Mouse (Mus musculus): ENCODE results near the gene Tgfbi. TPM values are rescaled to one million over a fixed set of nuclear protein-coding genes. Genes with fewer than 3 reads are reported as not detected.
A peak's percentile ranks its signal among the peaks of the same experiment; 100 is the strongest.

Tgfbi gene
- polyA plus RNA-seq, 1 experiment from 2014 or later: 15.3 TPM

- H3K27ac ChIP-seq (replicated peaks): no peak overlapping the region
- H3K4me3 ChIP-seq: no peak overlapping the region
- WGBS: 83% methylated on average over 9 of the region's 9 CpGs
- H3K4me2 ChIP-seq: no peak overlapping the region
- no peaks in the 10 kb centered on the region for H3K9me3 ChIP-seq
- H3K4me1 ChIP-seq (replicated peaks): peaks cover 27% of the 10 kb centered on the region
- no peaks in the 10 kb centered on the region for H3K36me3 ChIP-seq
- no peak overlapping the region for H3K9ac ChIP-seq
- H3K27me3 ChIP-seq: peaks cover 12% of the 10 kb centered on the region
- ATAC-seq (ENCODE audit: low read depth): no peak
These were observed 6.5 kb downstream of the Tgfbi start for GRCm38 (mm10) chr13:56615864-56616263.

- no peak for ATAC-seq (ENCODE audit: low read depth)
- no peaks in the 10 kb centered on the region for H3K36me3 ChIP-seq
- peaks cover 24% of the 10 kb centered on the region for H3K4me1 ChIP-seq (replicated peaks)
- H3K9ac ChIP-seq: no peak overlapping the region
- H3K4me2 ChIP-seq: no peak overlapping the region
- H3K27me3 ChIP-seq: peaks cover 7% of the 10 kb centered on the region
- no peaks in the 10 kb centered on the region for H3K9me3 ChIP-seq
- WGBS: 62% methylated on average over 7 of the region's 7 CpGs
- no peak overlapping the region for H3K4me3 ChIP-seq
- H3K27ac ChIP-seq (replicated peaks): no peak overlapping the region
These were observed 7.1 kb downstream of the Tgfbi start for GRCm38 (mm10) chr13:56616386-56616785.

DNA sequence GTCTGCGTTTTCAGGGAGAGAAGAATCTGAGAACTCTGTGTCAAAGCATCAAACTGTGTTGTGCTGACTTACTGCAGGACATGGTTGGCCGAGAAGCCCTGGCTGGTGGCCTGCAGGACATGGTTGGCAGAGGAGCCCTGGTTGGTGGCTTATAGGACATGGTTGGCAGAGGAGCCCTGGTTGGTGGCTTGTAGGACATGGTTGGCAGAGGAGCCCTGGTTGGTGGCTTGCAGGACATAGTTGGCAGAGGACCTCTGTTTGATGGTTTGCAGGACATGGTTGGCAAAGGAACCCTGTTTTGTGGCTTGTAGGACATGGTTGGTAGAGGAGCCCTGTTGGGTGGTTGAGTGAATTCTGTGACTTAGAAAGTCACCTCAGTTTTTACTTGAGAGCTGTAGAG, 7.9 kb downstream of the Tgfbi start:
- peaks cover 23% of the 10 kb centered on the region for H3K4me1 ChIP-seq (replicated peaks)
- no peak for ATAC-seq (ENCODE audit: low read depth)
- H3K36me3 ChIP-seq: no peaks in the 10 kb centered on the region
- 89% methylated on average over 2 of the region's 2 CpGs for WGBS
- H3K4me2 ChIP-seq: no peak overlapping the region
- H3K9ac ChIP-seq: no peak overlapping the region
- H3K9me3 ChIP-seq: no peaks in the 10 kb centered on the region
- H3K4me3 ChIP-seq: no peak overlapping the region
- H3K27ac ChIP-seq (replicated peaks): no peak overlapping the region
- H3K27me3 ChIP-seq: no peaks in the 10 kb centered on the region

- H3K9ac ChIP-seq: no peak overlapping the region
- H3K4me1 ChIP-seq (replicated peaks): 0 out of 2 replicates have a peak, but pooled peaks cover 11% of the 10 kb centered on the region
- WGBS: 55% methylated on average over 8 of the region's 8 CpGs
- H3K27ac ChIP-seq (replicated peaks): no peak overlapping the region
- no peak overlapping the region for H3K4me2 ChIP-seq
- no peaks in the 10 kb centered on the region for H3K27me3 ChIP-seq
- no peak overlapping the region for H3K4me3 ChIP-seq
- H3K9me3 ChIP-seq: no peaks in the 10 kb centered on the region
- no peaks in the 10 kb centered on the region for H3K36me3 ChIP-seq
- ATAC-seq (ENCODE audit: low read depth): no peak
These were observed 13.0 kb downstream of the Tgfbi start for GRCm38 (mm10) chr13:56622201-56622757.

GRCm38 (mm10) chr13:56626524-56626923, 17.2 kb downstream of the Tgfbi start:
- Histone ChIP-seq H3K4me2 (no peak overlapping the region), H3K27me3 (no peaks in the 10 kb centered on the region), H3K4me3 (no peak overlapping the region), H3K9me3 (no peaks in the 10 kb centered on the region), H3K36me3 (no peaks in the 10 kb centered on the region), H3K27ac (replicated peaks) (no peak overlapping the region), H3K9ac (no peak overlapping the region), H3K4me1 (replicated peaks) (0 out of 2 replicates have a peak, but pooled peaks cover 11% of the 10 kb centered on the region)
- 89% methylated on average over 6 of the region's 6 CpGs for WGBS
- ATAC-seq (ENCODE audit: low read depth): no peak

DNA sequence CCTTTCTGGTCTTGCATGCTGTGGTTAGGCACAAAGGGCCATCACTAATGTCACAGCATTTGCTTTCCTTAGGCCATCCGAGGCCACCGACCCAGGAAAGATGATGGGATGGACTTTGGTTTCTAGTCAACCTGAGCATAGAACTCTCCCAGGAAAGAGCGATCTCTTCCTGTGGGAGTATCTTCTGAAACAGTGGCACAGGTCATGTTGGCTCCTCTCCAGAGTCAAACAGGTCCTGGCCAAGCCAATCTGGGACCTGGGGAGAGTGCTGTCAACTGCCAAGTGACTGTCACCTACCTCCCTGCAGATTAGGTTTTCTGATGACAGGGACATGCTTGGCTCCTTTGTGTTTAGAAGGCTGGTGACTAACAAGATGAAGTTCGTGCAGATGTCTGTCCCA, 20.8 kb downstream of the Tgfbi start:
- ATAC-seq (ENCODE audit: low read depth): no peak
- WGBS: 86% methylated on average over 4 of the region's 4 CpGs

GRCm38 (mm10) chr13:56630552-56630951, 21.2 kb downstream of the Tgfbi start:
- no peak overlapping the region for H3K9ac ChIP-seq
- WGBS: 16% methylated on average over 6 of the region's 6 CpGs
- peaks cover 19% of the 10 kb centered on the region for H3K4me1 ChIP-seq (replicated peaks)
- no peak overlapping the region for H3K4me2 ChIP-seq
- H3K27ac ChIP-seq (replicated peaks): no peak overlapping the region
- ATAC-seq (ENCODE audit: low read depth): no peak
- H3K27me3 ChIP-seq: no peaks in the 10 kb centered on the region
- H3K9me3 ChIP-seq: no peaks in the 10 kb centered on the region
- H3K4me3 ChIP-seq: no peak overlapping the region
- no peaks in the 10 kb centered on the region for H3K36me3 ChIP-seq

More for the DNA sequence above, 20.8 kb downstream of the Tgfbi start:
- no peak overlapping the region for H3K4me3 ChIP-seq
- no peaks in the 10 kb centered on the region for H3K9me3 ChIP-seq
- no peaks in the 10 kb centered on the region for H3K27me3 ChIP-seq
- no peak overlapping the region for H3K4me2 ChIP-seq
- no peak overlapping the region for H3K9ac ChIP-seq
- peaks cover 16% of the 10 kb centered on the region for H3K4me1 ChIP-seq (replicated peaks)
- H3K27ac ChIP-seq (replicated peaks): no peak overlapping the region
- H3K36me3 ChIP-seq: no peaks in the 10 kb centered on the region

DNA sequence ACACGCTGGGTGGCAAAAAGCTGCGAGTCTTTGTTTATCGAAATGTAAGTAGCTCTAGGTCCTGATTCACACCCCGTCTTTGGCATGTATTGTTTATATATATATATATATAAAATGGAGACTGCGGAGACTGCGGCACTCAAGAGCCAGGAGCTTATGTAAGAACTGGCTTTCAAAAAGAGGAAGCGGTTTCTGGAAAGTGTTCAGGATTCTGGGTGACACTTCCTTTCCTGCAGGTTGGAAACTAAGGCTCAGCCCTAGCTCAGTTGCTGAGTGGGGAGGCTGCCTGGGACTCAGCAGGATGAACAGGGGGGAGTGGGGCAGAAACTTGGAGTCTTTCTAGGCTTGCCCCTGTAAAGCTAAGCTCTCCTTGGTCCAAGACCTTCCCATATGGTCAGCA, 22.0 kb downstream of the Tgfbi start:
- Histone ChIP-seq H3K27ac (replicated peaks) (no peak overlapping the region), H3K36me3 (no peaks in the 10 kb centered on the region), H3K9me3 (no peaks in the 10 kb centered on the region), H3K27me3 (no peaks in the 10 kb centered on the region), H3K4me1 (replicated peaks) (peaks cover 19% of the 10 kb centered on the region), H3K4me2 (no peak overlapping the region), H3K4me3 (no peak overlapping the region), H3K9ac (no peak overlapping the region)
- ATAC-seq (ENCODE audit: low read depth): no peak
- WGBS: 91% methylated on average over 7 of the region's 7 CpGs

- H3K36me3 ChIP-seq: no peaks in the 10 kb centered on the region
- H3K9me3 ChIP-seq: no peaks in the 10 kb centered on the region
- H3K9ac ChIP-seq: no peak overlapping the region
- H3K4me2 ChIP-seq: no peak overlapping the region
- whole genome bisulfite sequencing: 25% methylated on average over 7 of the region's 7 CpGs
- H3K4me3 ChIP-seq: no peak overlapping the region
- no peak for ATAC-seq (ENCODE audit: low read depth)
- H3K27me3 ChIP-seq: no peaks in the 10 kb centered on the region
- H3K4me1 ChIP-seq (replicated peaks): peaks cover 26% of the 10 kb centered on the region
- H3K27ac ChIP-seq (replicated peaks): peak overlapping the region; percentile 61; the same call in 1 of the 2 replicates
These were observed 24.9 kb downstream of the Tgfbi start for GRCm38 (mm10) chr13:56634139-56634615.

GRCm38 (mm10) chr13:56634920-56635319, 25.6 kb downstream of the Tgfbi start:
- Histone ChIP-seq H3K9me3 (no peaks in the 10 kb centered on the region), H3K27me3 (no peaks in the 10 kb centered on the region), H3K9ac (no peak overlapping the region), H3K4me3 (no peak overlapping the region), H3K4me2 (no peak overlapping the region), H3K36me3 (no peaks in the 10 kb centered on the region), H3K4me1 (replicated peaks) (peaks cover 26% of the 10 kb centered on the region), H3K27ac (replicated peaks) (peak overlapping the region; percentile 61)
- no peak for ATAC-seq (ENCODE audit: low read depth)
- WGBS: 70% methylated on average over 7 of the region's 7 CpGs

DNA sequence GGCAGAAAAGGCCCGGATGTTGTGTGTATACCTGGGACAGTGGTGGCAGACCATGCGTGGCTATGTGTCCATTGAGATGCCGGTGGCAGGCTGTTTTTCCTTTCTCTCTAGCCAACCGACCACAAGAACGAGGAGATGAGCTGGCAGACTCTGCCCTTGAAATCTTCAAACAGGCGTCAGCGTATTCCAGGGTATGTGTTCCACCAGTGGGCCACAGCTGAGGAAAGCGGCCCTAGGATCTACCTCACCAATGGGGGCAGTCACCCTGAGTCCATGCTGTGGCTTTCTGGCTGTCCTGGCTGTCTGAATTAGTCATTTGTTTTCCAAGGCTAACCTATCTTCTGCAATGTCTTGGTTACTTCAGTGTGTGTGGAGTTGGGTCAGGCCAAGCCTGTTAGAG, 27.7 kb downstream of the Tgfbi start:
- ATAC-seq (ENCODE audit: low read depth): no peak
- 92% methylated on average over 8 of the region's 8 CpGs for WGBS
- no peak overlapping the region for H3K9ac ChIP-seq
- H3K27me3 ChIP-seq: no peaks in the 10 kb centered on the region
- H3K36me3 ChIP-seq: no peaks in the 10 kb centered on the region
- no peak overlapping the region for H3K4me3 ChIP-seq
- H3K27ac ChIP-seq (replicated peaks): no peak overlapping the region
- no peaks in the 10 kb centered on the region for H3K9me3 ChIP-seq
- H3K4me1 ChIP-seq (replicated peaks): peaks cover 26% of the 10 kb centered on the region
- no peak overlapping the region for H3K4me2 ChIP-seq

- Histone ChIP-seq H3K4me2 (no peak overlapping the region), H3K36me3 (no peaks in the 10 kb centered on the region), H3K27me3 (no peaks in the 10 kb centered on the region), H3K9ac (no peak overlapping the region), H3K4me3 (no peak overlapping the region), H3K27ac (replicated peaks) (no peak overlapping the region), H3K9me3 (no peaks in the 10 kb centered on the region), H3K4me1 (replicated peaks) (peaks cover 7% of the 10 kb centered on the region; the same call in 1 of the 2 replicates)
- ATAC-seq (ENCODE audit: low read depth): no peak
- 98% methylated on average over 2 of the region's 2 CpGs for WGBS
These were observed 32.4 kb downstream of the Tgfbi start for GRCm38 (mm10) chr13:56641746-56642145.

GRCm38 (mm10) chr13:56644031-56644430, 34.7 kb downstream of the Tgfbi start:
- Histone ChIP-seq H3K27me3 (no peaks in the 10 kb centered on the region), H3K4me3 (no peak overlapping the region), H3K9me3 (no peaks in the 10 kb centered on the region), H3K9ac (no peak overlapping the region), H3K4me1 (replicated peaks) (peaks cover 13% of the 10 kb centered on the region), H3K4me2 (no peak overlapping the region), H3K27ac (replicated peaks) (no peak overlapping the region), H3K36me3 (no peaks in the 10 kb centered on the region)
- 81% methylated on average over 3 of the region's 3 CpGs for WGBS
- no peak for ATAC-seq (ENCODE audit: low read depth)

Measured in neural tube, embryonic 13.5 days (tissue).